Mouse (Mus musculus) MEL-GATA-1-ER (cell line): ENCODE measurements around the gene Retreg2.

Source experiments
- DNase-seq: peaks from one replicate; pipeline ENCODE4 v3.0.0-alpha.2; 2012; ENCODE audit warnings: low read depth; ENCODE audit errors: extremely low read depth

Retreg2 gene

GRCm38 (mm10) chr1:75142301-75143261, at the start of gene Retreg2, which contains the start of gene Cnppd1:
Gene Retreg2, plus strand, starts transcription at chr1:75142778.
Gene Cnppd1, minus strand, starts transcription at chr1:75142711.
- peak; percentile 83 for DNase-seq

DNA sequence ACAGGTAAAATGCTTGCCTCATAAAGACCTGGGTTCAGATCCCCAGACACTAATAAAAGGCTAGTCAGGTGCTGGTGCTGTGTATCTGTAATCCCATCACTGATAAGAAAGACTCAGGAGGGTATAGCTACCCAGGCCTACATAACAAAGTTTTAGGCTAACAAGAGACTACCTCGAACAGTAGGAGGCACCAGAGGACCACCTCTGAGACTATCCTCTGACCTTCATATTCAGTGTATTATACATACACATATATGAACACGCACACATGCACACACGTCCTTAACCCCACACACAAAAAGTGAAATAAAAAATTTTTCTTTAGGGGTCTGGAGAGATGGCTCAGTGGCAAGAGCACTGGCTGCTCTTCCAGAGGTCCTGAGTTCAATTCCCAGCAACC, 20.4 kb upstream of the Retreg2 start:
- peak; percentile 37 for DNase-seq

DNA sequence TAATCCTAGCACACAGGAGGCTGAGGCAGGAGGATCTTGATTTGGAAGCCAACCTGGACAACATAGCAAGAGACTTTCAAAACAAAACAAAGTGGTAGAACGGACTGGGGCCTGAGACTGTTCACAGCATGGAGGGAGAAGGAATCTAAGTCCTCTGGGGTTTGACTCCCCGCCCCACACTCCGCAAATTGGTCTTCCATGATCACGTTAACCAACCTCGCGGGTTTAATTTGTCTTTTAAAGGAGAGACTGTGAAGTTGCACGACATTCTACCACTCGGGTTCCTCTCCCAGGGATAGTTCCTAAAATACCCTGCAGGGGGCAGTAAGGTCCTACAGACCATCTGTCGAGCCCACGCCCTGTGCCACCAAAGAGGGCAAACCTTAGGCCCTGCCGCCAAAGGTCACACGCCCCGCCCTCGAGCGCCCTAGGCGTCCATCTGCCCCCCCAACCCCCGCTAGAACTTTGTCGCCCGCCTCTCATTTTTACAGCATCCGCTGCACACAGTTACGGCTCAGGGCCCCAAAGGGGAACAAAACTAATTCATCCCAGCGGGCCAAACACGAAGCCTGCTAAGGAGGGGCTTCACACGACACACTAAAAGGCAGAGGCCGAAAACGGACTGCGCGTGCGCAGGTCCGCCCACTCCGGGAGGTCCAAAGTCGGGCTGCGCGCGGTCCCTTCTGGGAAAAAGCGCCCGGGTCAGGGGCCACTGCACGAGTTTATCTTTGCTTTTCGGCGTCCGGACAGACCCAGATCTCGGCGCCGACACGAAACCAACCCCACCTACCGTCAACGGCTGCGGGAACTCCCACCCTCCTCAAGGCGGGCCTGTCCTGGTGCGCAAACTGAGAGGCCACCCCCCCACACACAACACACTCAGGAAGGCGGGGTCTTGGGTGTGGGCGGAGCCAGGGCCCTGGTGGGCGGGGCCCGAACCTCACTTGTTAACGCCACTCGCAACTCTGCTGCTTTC, 17.9 kb upstream of the Retreg2 start, which contains the start of gene Nhej1:
Gene Nhej1 (minus strand): TSS at position 855 of the 976 bp plus-strand sequence.
- peak; percentile 85 for DNase-seq

DNA sequence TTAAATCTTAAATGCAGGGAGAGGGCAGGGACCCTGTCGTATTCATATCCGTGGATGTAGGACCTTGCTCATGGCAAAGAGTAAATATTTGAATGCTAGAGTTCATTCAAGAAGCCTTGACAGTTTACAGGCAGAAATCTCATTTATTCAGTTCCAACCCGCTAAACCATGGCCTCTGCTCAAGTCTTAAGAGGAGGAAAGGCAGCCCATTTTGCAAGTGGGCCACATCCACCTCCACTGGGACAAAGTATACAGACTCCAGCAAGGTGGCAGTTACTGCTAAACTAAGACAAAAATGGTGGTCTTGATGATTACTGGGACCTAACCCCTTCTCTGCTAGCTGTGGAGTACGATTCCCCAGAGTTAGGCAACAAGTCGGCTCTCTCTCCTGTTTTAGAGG, 17.2 kb upstream of the Retreg2 start:
- DNase-seq, result no peak

- no peak for DNase-seq
These were observed 13.9 kb upstream of the Retreg2 start for GRCm38 (mm10) chr1:75128641-75129040.

DNA sequence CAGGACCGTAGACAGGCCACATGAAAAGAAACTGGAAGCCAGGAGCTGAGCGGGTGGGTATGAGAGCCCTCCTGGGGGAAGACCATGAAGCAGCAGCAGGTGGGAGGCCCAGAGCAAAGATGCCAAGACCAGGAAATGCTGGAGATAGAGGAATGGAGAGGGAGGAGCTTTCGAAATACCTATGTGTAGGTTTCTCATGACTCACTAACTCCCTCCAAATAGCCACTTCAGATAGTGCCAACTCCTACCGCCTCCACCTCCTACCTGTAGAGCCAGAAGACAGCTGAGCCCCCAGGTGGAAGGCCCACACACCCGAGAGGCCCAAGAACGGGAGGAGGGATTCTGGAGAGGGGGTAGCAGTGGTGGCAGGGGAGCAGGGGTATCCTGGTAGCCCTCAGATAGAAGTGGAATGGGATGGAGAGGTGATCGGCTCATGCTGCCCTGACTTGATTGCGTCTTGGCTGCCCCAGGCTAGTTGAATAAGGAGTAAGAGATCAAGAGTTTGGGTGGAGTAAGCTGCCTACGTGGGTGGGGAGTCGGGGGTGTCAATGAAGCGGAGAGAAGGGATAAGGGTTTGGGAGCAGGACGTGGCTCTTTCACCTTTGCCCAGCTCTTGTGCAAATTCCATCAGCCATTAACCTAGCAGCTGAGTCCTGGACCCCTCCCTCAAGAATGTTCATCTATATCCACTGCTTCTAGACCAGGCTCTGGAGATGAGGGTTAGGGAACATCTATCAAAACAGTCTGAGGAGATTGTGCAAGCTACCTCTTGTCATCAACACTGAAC, 9.0 kb upstream of the Retreg2 start, which contains the start of gene Slc23a3:
Gene Slc23a3 (minus strand): TSS at position 470 of the 787 bp plus-strand sequence.
- no peak for DNase-seq

DNA sequence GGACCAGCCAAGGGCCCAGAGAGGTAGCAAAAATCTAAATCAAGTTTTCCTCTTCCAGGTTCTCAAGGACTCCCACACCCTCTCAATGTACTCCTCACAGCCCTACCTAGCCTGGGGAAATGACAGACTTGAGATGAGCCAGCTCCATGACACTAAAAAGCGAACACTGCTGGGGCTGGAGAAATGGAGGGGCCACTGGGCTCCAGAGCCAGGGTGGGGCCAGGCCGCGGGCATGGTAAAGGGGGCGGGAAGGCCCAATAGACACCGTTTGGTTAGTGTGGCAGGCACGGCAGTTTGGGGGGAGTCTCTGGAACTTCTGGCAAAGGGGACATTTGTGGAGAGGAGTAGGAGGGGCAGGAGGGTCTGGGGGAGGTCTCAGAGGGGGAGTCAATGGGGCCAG, 6.3 kb upstream of the Retreg2 start:
- DNase-seq, result no peak

DNA sequence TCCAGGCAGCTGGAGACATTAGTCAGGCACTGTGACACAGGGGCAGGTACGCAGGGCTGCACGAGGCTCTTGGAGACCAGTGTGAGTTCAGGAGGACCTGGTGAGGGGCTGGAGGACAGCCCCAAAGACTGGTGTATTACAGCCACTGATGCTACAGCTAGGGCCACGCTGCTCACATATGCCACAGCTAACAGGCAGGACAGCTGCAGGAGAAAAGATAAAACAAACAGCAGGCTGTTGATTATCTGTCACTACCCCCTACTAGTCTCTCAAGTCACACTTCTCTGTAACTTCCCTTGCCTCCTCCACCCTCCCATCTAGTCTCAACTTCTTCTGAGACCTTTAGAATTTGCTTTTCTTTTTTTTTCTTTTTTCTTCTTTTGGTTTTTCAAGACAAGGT, 5.8 kb upstream of the Retreg2 start:
- DNase-seq, result peak; percentile 91

DNA sequence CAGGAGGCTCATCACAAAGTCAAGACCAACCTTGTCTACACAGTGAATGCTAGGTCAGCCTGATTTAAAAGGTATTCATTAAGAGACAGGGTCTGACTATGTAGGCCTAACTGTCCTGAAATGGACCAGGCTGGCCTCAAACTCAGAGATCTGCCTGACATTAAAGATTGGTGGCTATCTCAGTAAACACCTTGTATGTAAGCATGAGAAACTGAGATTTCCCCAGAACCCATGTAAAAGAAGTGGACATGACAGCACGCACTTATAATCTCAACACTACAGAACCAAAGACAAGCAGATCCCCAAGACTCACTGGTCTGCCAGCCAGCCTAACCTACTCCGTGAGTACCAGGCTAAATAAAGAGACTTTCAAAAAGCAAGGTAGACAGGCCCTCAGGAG, 4.1 kb upstream of the Retreg2 start:
- DNase-seq, result no peak

DNA sequence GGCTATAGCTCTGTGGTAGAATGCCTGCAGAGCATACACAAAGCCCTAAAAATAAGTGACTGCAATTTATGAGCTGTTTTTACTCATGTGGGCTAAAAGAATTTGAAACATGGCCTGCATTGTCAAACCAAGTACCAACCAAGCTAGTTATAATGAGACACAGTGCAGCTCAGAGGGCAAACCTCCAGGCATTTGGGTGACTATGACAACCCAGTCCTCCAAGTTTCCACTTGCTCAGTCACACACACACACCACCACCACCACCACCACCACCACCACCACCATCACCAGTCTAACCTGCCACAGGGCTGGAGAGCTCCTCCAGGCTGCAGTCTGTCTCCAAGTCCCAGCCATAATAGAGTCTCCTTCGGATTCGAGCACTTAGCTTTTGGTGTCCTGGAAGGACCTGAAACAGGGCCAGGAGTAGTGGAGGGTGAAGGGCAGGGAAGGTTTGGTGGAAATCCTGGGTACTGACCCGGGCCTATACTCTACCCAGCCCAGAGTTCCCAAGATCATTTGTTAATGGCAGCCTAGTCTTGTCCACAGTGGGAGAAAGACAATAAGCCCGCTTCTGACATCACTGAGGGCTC, 1.9 kb upstream of the Retreg2 start:
- no peak for DNase-seq

DNA sequence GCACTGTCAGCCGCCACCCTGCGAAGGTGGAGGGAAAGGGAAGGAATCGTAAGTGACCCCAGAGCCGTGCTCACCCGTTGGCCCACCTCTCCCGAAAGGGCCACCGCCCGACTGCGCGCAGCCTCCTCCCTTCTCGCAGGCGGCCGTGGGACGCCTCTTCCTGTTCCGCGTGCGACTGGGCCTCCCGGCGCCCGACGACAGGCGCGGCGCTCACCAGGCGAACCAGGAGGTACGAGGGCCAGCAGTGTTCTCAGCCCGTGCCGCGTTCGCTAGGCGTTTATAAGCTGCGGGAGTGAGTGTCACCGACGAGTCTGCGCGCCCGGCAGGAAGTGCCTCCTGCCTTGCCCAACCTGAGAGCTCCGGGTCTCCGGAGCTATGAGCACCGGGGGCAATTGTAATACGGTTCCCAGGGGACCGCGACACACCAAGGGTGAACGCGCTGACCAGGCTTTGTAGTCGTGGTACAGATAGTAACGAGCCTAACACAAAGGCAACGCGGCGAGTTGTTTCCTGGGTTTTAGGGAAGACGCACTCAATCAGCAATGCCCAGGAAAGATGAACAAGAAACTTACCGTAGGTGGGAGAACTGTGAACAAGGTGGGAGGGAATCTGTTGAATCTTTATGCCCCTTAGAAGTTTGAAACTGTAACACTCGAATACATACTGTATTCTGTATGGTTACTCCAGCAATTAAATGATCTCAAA, 940 bp upstream of the Retreg2 start:
- peak; percentile 38 for DNase-seq

DNA sequence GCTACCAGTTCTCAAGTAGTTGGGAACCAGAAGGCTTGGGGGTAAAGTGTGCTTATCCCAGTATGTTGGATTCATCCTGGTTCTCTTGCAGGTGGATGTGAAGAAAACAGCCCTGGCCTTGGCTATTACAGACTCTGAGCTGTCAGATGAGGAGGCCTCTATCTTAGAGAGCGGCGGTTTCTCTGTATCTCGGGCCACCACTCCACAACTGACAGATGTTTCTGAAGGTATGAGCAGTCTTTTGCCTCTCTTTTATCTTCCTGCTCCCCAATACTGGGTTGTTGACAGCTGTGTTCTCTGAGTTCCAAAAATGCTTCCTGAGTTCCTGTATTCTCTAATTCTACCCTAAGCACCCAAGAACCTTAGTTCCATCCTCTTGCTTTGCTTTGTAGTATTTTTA, 3.0 kb downstream of the Retreg2 start:
- no peak for DNase-seq

DNA sequence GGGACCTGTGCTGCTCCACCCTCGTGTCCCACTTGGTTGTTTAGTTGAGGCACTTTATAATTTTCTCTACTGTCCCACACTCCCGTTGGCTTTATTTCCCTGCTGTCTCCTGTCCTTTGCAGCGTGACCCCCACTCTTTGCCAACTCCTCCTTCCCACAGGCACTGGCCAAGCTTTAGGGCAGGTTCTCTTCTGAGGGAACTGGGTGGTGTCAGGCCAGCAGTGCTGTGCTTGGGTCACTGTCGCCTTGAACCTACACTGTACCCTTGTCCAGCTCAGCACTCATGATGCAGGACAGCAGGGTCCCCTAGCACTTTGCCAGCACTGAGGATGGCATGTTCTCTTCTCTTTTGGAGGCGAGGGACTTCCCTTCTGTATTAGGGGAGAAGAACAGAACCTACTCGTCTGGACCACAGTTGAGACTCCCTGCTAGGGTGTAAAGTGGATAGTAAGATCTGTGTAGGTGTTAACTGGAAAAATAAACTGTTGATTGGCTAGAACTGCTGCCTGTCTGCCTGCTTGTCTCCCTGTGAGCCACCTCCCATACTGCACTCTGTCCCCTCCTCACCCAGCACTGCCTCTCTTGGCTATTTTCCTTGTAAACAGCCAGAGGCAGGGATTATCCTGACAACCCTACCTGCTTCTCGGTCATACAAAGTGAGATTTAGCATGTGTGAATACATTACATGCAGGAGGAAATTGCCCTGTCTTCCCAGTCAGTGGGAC, 5.0 kb downstream of the Retreg2 start:
- DNase-seq, result no peak

DNA sequence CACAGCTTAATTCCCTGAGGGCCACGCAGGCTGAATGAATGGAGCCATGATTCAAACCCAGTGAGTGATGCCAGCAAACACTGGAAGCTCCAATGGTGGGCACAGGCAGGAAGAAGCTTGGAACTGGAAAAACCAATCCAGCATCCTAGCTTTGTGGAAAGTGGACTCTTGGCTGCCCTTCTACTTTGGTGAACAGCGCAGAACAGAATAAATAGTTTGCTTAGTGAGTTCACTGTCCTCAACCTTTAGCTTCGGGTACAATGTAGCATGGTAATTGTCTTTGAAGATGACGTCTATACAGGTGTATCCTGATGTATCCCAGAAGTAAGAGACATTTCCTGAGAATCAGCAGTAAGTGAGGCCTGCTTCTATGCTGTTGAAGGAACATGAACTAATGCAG, 6.1 kb downstream of the Retreg2 start:
- DNase-seq, result no peak

- no peak for DNase-seq
These were observed 13.3 kb downstream of the Retreg2 start for GRCm38 (mm10) chr1:75155837-75156236.

- DNase-seq, result no peak
These were observed 16.4 kb downstream of the Retreg2 start for GRCm38 (mm10) chr1:75158990-75159389.

DNA sequence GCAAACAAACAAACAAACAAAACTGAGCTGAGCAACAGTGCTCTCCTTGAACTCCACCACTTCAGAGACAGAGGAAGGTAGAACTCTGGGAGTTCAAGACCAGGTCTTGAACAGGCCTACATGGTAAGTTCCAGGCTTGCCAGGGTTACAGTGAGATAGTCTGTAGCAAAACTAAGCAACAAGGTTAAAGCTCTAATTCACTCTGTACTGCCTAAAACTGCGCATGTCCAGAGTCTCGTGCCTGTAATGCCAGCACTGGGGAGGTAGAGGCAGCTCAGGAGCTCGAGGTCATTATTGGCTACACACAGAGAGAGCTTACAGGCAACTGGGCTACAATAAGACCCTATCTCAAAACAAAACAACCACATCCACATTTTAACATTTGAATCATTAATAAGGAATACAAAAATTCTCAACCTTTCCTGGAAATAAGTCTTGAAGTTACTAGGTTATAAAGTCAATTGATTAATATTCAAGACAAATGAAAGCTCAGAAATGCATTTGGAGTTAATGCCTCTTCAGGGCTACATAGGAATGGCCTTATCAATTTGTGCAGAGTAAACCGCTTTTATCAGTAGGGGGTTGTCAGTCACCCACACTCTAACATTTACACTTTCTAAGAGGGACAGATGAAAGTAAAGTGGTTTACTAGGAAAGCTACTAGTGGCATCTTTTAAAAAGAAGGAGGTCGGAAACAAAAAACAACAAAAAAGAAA, 17.1 kb downstream of the Retreg2 start:
- peak; percentile 36 for DNase-seq

DNA sequence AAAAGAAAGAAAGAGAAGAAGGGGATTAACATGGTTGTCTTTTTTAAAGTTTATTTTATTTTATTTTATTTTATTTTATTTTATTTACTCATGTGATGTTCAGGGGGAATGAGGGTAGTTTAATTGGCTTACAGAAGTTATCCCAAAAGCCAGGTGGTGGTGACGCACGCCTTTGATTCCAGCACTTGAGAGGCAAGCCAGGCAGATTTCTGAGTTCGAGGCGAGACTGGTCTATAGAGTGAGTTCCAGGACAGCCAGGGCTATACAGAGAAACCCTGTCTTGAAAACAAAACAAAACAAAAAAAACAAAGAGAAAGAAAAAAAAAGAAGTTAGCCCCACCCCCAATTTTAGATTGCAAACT, 17.7 kb downstream of the Retreg2 start:
- no peak for DNase-seq

DNA sequence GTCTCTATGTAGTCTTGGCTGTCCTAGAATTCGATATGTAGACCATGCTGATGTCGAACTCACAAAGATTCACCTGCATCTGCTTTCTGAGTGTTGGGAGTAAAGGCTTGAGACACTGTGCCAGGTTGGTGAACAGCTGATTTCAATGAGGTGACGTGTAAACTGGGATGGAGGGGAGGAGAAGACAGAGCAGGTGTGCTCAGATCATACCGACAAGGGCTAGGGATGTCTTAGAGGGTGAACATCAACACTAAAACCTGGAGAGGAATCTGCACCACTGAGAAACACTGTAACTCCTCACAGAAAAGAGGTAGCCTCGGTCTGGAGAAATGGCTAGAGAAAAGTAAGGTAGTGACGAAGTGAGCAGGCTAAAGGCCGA, 25.5 kb downstream of the Retreg2 start:
- no peak for DNase-seq
